In genomic region chr6:64553645-64554044, GRCm38 (mm10) we compare ENCODE assay signal across 21 mouse cellular contexts.
DNase-seq lines count a peak whose midpoint lies in the region; ATAC-seq and TF ChIP-seq lines count a peak whose summit lies in the region.
"Had no signal": no experiment of that assay in that cellular context is flagged by ENCODE, and none has a peak within 500 bp of the region (broad histone marks: within the 10 kb centered on the region; RNA-seq: fewer than 3 reads in every experiment).

No protein-coding gene starts in this region.

- no peaks in the 10 kb centered on the region for H3K27me3 ChIP-seq in kidney, embryonic 15.5 days
- H3K27me3 ChIP-seq in kidney, postnatal 0 days (ENCODE audit: insufficient read depth, low read length): no peaks in the 10 kb centered on the region
- H3K27me3 ChIP-seq: embryonic facial prominence, embryonic 13.5 days; embryonic facial prominence, embryonic 15.5 days; forebrain, embryonic 12.5 days had no signal

- peak; percentile 62; the same call in 1 of the 2 replicates for ATAC-seq in kidney, embryonic 15.5 days (replicated peaks; ENCODE audit: low FRiP score)
- ATAC-seq in kidney, postnatal 0 days (replicated peaks; ENCODE audit: low FRiP score, low read depth): no peak; the same call in 1 of the 2 replicates
- ATAC-seq: forebrain, embryonic 14.5 days; forebrain, embryonic 16.5 days had no signal

- H3K36me3 ChIP-seq in kidney, embryonic 15.5 days: no peaks in the 10 kb centered on the region
- H3K36me3 ChIP-seq in kidney, postnatal 0 days (ENCODE audit: insufficient read depth, low read length): no peaks in the 10 kb centered on the region
- H3K36me3 ChIP-seq: embryonic facial prominence, embryonic 13.5 days; embryonic facial prominence, embryonic 15.5 days; forebrain, embryonic 10.5 days; forebrain, embryonic 12.5 days had no signal

- WGBS in kidney, embryonic 15.5 days: 40% methylated on average over 3 of the region's 3 CpGs
- WGBS in kidney, postnatal 0 days: 32% methylated on average over 3 of the region's 3 CpGs

- no peak for TF ChIP-seq CTCF in kidney, postnatal 0 days (IDR thresholded peaks at IDR 0.05; ENCODE audit: low read depth)

- no peak for DNase-seq in kidney, adult 9 months
- peak; percentile 9 for DNase-seq in kidney, postnatal 0 days (ENCODE audit: low spot score)
- DNase-seq in kidney, postnatal 36 days: no peak
- DNase-seq: adrenal gland, adult 2 months; adrenal gland, postnatal 10 days; adrenal gland, postnatal 25 days; cerebellum, adult 11 months; cerebellum, adult 18-20 months; cerebellum, adult 8-10 months; cerebellum, adult 9-11 months; cerebellum, postnatal 14 days; cerebellum, postnatal 36 days; embryo, embryonic 11 days had no signal

- H3K9me3 ChIP-seq in kidney, embryonic 15.5 days (replicated peaks): no peaks in the 10 kb centered on the region
- no peaks in the 10 kb centered on the region for H3K9me3 ChIP-seq in kidney, postnatal 0 days (replicated peaks; ENCODE audit: low read length)
- H3K9me3 ChIP-seq: embryonic facial prominence, embryonic 13.5 days; embryonic facial prominence, embryonic 15.5 days; forebrain, embryonic 10.5 days; forebrain, embryonic 12.5 days had no signal

- H3K4me2 ChIP-seq in kidney, embryonic 15.5 days: no peak overlapping the region
- H3K4me2 ChIP-seq in kidney, postnatal 0 days (ENCODE audit: low read length): no peak overlapping the region
- H3K4me2 ChIP-seq: embryonic facial prominence, embryonic 13.5 days; embryonic facial prominence, embryonic 15.5 days; forebrain, embryonic 12.5 days had no signal

- no peak overlapping the region for H3K27ac ChIP-seq in kidney, embryonic 15.5 days
- no peak overlapping the region for H3K27ac ChIP-seq in kidney, postnatal 0 days
- H3K27ac ChIP-seq: embryonic facial prominence, embryonic 13.5 days; embryonic facial prominence, embryonic 15.5 days; forebrain, embryonic 10.5 days; forebrain, embryonic 12.5 days had no signal

- H3K9ac ChIP-seq in kidney, embryonic 15.5 days: no peak overlapping the region
- no peak overlapping the region for H3K9ac ChIP-seq in kidney, postnatal 0 days (ENCODE audit: low read depth, low read length)
- H3K9ac ChIP-seq: embryonic facial prominence, embryonic 13.5 days; embryonic facial prominence, embryonic 15.5 days; forebrain, embryonic 12.5 days had no signal

- H3K4me1 ChIP-seq in kidney, embryonic 15.5 days: no peaks in the 10 kb centered on the region
- no peaks in the 10 kb centered on the region for H3K4me1 ChIP-seq in kidney, postnatal 0 days (replicated peaks; ENCODE audit: insufficient read depth, low read length)
- H3K4me1 ChIP-seq: embryonic facial prominence, embryonic 13.5 days; embryonic facial prominence, embryonic 15.5 days; forebrain, embryonic 10.5 days; forebrain, embryonic 12.5 days had no signal

- no peak overlapping the region for H3K4me3 ChIP-seq in kidney, embryonic 15.5 days (replicated peaks)
- H3K4me3 ChIP-seq in kidney, postnatal 0 days (replicated peaks; ENCODE audit: low read depth, low read length): no peak overlapping the region
- H3K4me3 ChIP-seq: embryonic facial prominence, embryonic 13.5 days; embryonic facial prominence, embryonic 15.5 days; erythroblast, embryonic 14.5 days; forebrain, embryonic 10.5 days; forebrain, embryonic 12.5 days had no signal
